Mouse (Mus musculus) heart, postnatal 0 days (tissue): Measurements from ENCODE around the gene Wnt3.

Experiments used
- CTCF ChIP-seq: IDR thresholded peaks from 2 replicates; pipeline ENCODE4 v1.5.1; 2016; ENCODE audit warnings: antibody characterized with exemption, control low read depth, low read depth
- EP300 ChIP-seq: IDR thresholded peaks from 2 replicates; pipeline ENCODE4 v1.6.1; 2016; ENCODE audit warnings: antibody characterized with exemption, low read depth

DNA sequence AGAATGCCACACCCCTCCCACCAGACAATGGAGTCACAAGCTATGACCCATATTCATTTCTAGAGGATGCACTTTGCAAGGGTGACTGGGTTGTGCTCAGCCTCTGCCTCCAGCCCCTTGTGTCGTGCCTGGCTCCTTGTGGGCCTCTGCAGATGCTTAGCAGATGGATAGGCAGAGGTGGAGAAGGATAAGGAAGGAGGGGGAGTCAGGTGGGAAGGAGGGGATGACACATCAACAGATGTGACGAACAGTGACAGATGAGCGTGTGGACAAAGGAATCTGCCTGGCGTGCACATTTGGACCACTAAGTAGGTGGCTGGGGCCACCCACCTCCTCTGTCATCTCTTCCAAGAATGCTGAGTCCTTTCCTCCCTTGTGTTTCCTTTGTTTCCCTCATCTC, 40.9 kb upstream of the Wnt3 start:
- TF ChIP-seq CTCF (no peak), EP300 (no peak)
